In genomic region chr7:120751330-120751729, GRCm38 (mm10) we compare ENCODE assay signal across 30 mouse cellular contexts. TPM values are rescaled to one million over a fixed set of nuclear protein-coding genes. Genes with fewer than 3 reads are reported as not detected.
DNase-seq lines count a peak whose midpoint lies in the region; ATAC-seq and TF ChIP-seq lines count a peak whose summit lies in the region.
"Had no signal": no experiment of that assay in that cellular context is flagged by ENCODE, and none has a peak within 500 bp of the region (broad histone marks: within the 10 kb centered on the region; RNA-seq: fewer than 3 reads in every experiment).

No protein-coding gene starts in this region.

- TF ChIP-seq RAD21 in MEL (IDR thresholded peaks at IDR 0.05; ENCODE audit: low read depth, low read length): no peak

- H3K36me3 ChIP-seq in MEL (ENCODE audit: control insufficient read depth in 1 of 2, insufficient read depth in 2 of 2, low read length in 2 of 2): no peaks in the 10 kb centered on the region
- H3K36me3 ChIP-seq in hindbrain, embryonic 12.5 days: no peaks in the 10 kb centered on the region
- H3K36me3 ChIP-seq: embryonic facial prominence, embryonic 15.5 days; G1E; heart, embryonic 13.5 days; hindbrain, embryonic 10.5 days; kidney, embryonic 15.5 days; midbrain, embryonic 10.5 days; midbrain, embryonic 15.5 days had no signal

- no peak for TF ChIP-seq CTCF in MEL (IDR thresholded peaks at IDR 0.05 in 2 of 3, conservative IDR thresholded peaks at IDR 0.05 in 1 of 3; ENCODE audit: control insufficient read depth in 1 of 3, insufficient read depth in 1 of 3, low read depth in 2 of 3, low read length in 3 of 3, poor library complexity in 1 of 3, severe bottlenecking in 1 of 3)

- H3K4me2 ChIP-seq in hindbrain, embryonic 12.5 days (replicated peaks): no peak overlapping the region
- H3K4me2 ChIP-seq: embryonic facial prominence, embryonic 15.5 days; heart, embryonic 13.5 days; kidney, embryonic 15.5 days; lung, embryonic 14.5 days; midbrain, embryonic 15.5 days had no signal

- H3K27me3 ChIP-seq in MEL (ENCODE audit: control insufficient read depth in 1 of 2, insufficient read depth in 2 of 2, low read length in 2 of 2): peaks cover 2 to 8% of the 10 kb centered on the region in 2 experiments; a peak in 3 of 4 replicates
- H3K27me3 ChIP-seq in hindbrain, embryonic 12.5 days: no peaks in the 10 kb centered on the region
- H3K27me3 ChIP-seq: embryonic facial prominence, embryonic 15.5 days; heart, embryonic 13.5 days; kidney, embryonic 15.5 days; midbrain, embryonic 15.5 days had no signal

- H3K79me2 ChIP-seq in MEL (ENCODE audit: control insufficient read depth, insufficient read depth, low read length, poor library complexity): no peaks in the 10 kb centered on the region

- no peak for TF ChIP-seq EP300 in MEL (IDR thresholded peaks at IDR 0.05; ENCODE audit: low read depth in 1 of 2, low read length in 2 of 2)

- peak; percentile 31; the same call in 1 of the 2 replicates for ATAC-seq in granulocyte monocyte progenitor cell, adult 5-6 weeks (replicated peaks; ENCODE audit: poor library complexity, severe bottlenecking)
- no peak for ATAC-seq in hindbrain, embryonic 12.5 days (ENCODE audit: low FRiP score)
- ATAC-seq: forebrain, embryonic 14.5 days; hindbrain, embryonic 16.5 days; midbrain, embryonic 15.5 days had no signal

- H3K4me3 ChIP-seq in MEL (ENCODE audit: control insufficient read depth in 1 of 2, insufficient read depth in 1 of 2, low read depth in 2 of 2, low read length in 2 of 2): no peak overlapping the region
- H3K4me3 ChIP-seq in hindbrain, embryonic 12.5 days: no peak overlapping the region
- H3K4me3 ChIP-seq: embryonic facial prominence, embryonic 15.5 days; heart, adult 2 months; heart, embryonic 13.5 days; hindbrain, embryonic 10.5 days; kidney, embryonic 15.5 days; midbrain, embryonic 10.5 days; midbrain, embryonic 15.5 days had no signal

- no peak overlapping the region for H3K27ac ChIP-seq in MEL (ENCODE audit: control insufficient read depth, low read depth, low read length)
- H3K27ac ChIP-seq in hindbrain, embryonic 12.5 days: no peak overlapping the region
- H3K27ac ChIP-seq: embryonic facial prominence, embryonic 15.5 days; heart, adult 2 months; heart, embryonic 13.5 days; hindbrain, embryonic 10.5 days; kidney, embryonic 15.5 days; liver, embryonic 14.5 days; midbrain, embryonic 10.5 days; midbrain, embryonic 15.5 days had no signal

- no peak for TF ChIP-seq POLR2A in MEL (IDR thresholded peaks at IDR 0.05; ENCODE audit: control insufficient read depth in 1 of 2, insufficient read depth in 1 of 2, low read depth in 1 of 2, low read length in 2 of 2, poor library complexity in 1 of 2)

- H3K4me1 ChIP-seq in MEL (ENCODE audit: control insufficient read depth in 1 of 2, insufficient read depth in 2 of 2, low read length in 2 of 2): no peaks in the 10 kb centered on the region; a peak in 1 of 4 replicates
- H3K4me1 ChIP-seq in hindbrain, embryonic 12.5 days: no peaks in the 10 kb centered on the region
- H3K4me1 ChIP-seq: embryonic facial prominence, embryonic 15.5 days; hindbrain, embryonic 10.5 days; kidney, embryonic 15.5 days; midbrain, embryonic 10.5 days; midbrain, embryonic 15.5 days had no signal

- H3K9me3 ChIP-seq in MEL (replicated peaks; ENCODE audit: insufficient read depth, low read length): no peaks in the 10 kb centered on the region
- no peaks in the 10 kb centered on the region for H3K9me3 ChIP-seq in hindbrain, embryonic 12.5 days (replicated peaks)
- H3K9me3 ChIP-seq: embryonic facial prominence, embryonic 15.5 days; G1E; heart, embryonic 13.5 days; hindbrain, embryonic 10.5 days; kidney, embryonic 15.5 days; midbrain, embryonic 10.5 days; midbrain, embryonic 15.5 days had no signal

- no peak overlapping the region for H3K9ac ChIP-seq in MEL (ENCODE audit: control insufficient read depth, low read depth, low read length, poor library complexity, severe bottlenecking)
- no peak overlapping the region for H3K9ac ChIP-seq in hindbrain, embryonic 12.5 days
- H3K9ac ChIP-seq: embryonic facial prominence, embryonic 15.5 days; heart, embryonic 13.5 days; kidney, embryonic 15.5 days; liver, embryonic 14.5 days; lung, embryonic 14.5 days; midbrain, embryonic 15.5 days had no signal

- peak; percentile 85 for DNase-seq in heart, adult 11 months
- DNase-seq in heart, adult 9 months (ENCODE audit: low spot score in 2 of 2): no peak
- DNase-seq in MEL (ENCODE audit: low read depth, low spot score): peak; percentile 53
- DNase-seq in gastrocnemius, postnatal 14 days: no peak
- DNase-seq in left cerebral cortex, postnatal 36 days (ENCODE audit: low spot score in 2 of 2): no peak
- DNase-seq: adrenal gland, adult 8-10 months; cerebellum, adult 9-10 months; gastrocnemius, postnatal 25 days; heart, adult 2 months; heart, postnatal 10 days; kidney, adult 18-20 months; kidney, postnatal 25 days; liver; lung, embryonic 14.5 days; lung, postnatal 14 days; spleen, adult 18-20 months; thymus, postnatal 14 days had no signal

- intact Hi-C loops in gastrocnemius, postnatal 14 days (cut with DNase I; ENCODE audit: low total_unique reads): loop anchor here (5.0 kb wide), 2 partner anchors 71 to 79 kb away; partner anchors contain the start of gene Pdzd9
- intact Hi-C loops in left cerebral cortex, postnatal 36 days (cut with DNase I): loop anchor here (5.0 kb wide), 1 partner anchor 71 kb away; no protein-coding TSS in a partner anchor

TF ChIP-seq in MEL, 35 proteins besides CTCF, POLR2A, EP300 and RAD21:
- peak; percentile 73; the same call in 1 of the 2 replicates for TF ChIP-seq USF1 (IDR thresholded peaks at IDR 0.05; ENCODE audit: low read depth, low read length)
- 0 out of 2 replicates have a peak, but pooled peaks have one; percentile 43 for TF ChIP-seq TBP (IDR thresholded peaks at IDR 0.05; ENCODE audit: low read depth, low read length)
- no peak for TF ChIP-seq MYC (IDR thresholded peaks at IDR 0.05; ENCODE audit: low read depth, low read length)
TF ChIP-seq in MEL: peak in this region for 2.

RNA-seq across cellular contexts. Expression of gene Vwa3a, which starts 12.2 kb away (rescaled TPM):
- total RNA-seq in MEL (2012; rRNA removed): not detected in 2 replicates
- polyA plus RNA-seq in MEL (2012; ENCODE audit: insufficient read depth in 1 of 2, insufficient read length in 2 of 2, low read depth in 1 of 2, low replicate concordance in 2 of 2, missing spikeins in 1 of 2): not detected
- total RNA-seq in granulocyte monocyte progenitor cell, adult 5-6 weeks (2014; fragmentation: Nextera tagmentation): not detected in 2 replicates
- not detected in 2 replicates for total RNA-seq in granulocyte monocyte progenitor cell, adult 5-6 weeks (2017)
- total RNA-seq in gastrocnemius, postnatal 14 days (2021): under 1 TPM; 0.41 to 0.80 TPM
- total RNA-seq in left cerebral cortex, postnatal 36 days (2021): 10 to 100 TPM; 14.6 to 17.6 TPM
- polyA plus RNA-seq in hindbrain, embryonic 12.5 days (2016; fragmentation: Nextera tagmentation; extraction: Ambion mirVana): 1.4 and 1.7 TPM in 2 replicates
- total RNA-seq: neutrophil, adult 5-6 weeks had no signal
- polyA plus RNA-seq: G1E had no signal

Comparison
In these comparisons a context has a peak if more than half of its experiments do, and no peak if none do; other contexts are left out.
1. DNase-seq: peak in heart, adult 11 months (single experiment) and MEL (single experiment); none in heart, adult 9 months (0 of 2), gastrocnemius, postnatal 14 days (single experiment) and left cerebral cortex, postnatal 36 days (0 of 2).
2. RNA of gene Vwa3a, which starts 12.2 kb away (total RNA-seq): 14.6 to 17.6 TPM in left cerebral cortex, postnatal 36 days; 0.41 to 0.80 TPM in gastrocnemius, postnatal 14 days, not detected in MEL and not detected in granulocyte monocyte progenitor cell, adult 5-6 weeks; every median in the first group is over 4 times any median in the second.